Mouse (Mus musculus) ES-Bruce4 (cell line): Measurements from ENCODE around the gene Rgs3. TPM values are rescaled to one million over a fixed set of nuclear protein-coding genes. Genes with fewer than 3 reads are reported as not detected.

Source experiments
- H3K27ac ChIP-seq: 2 replicates; pipeline ENCODE4 v1.5.1; 2012; ENCODE audit warnings: low read length, inconsistent platforms; ENCODE audit not compliant: insufficient read depth
- H3K27me3 ChIP-seq: 2 replicates; pipeline ENCODE4 v1.6.1; 2012; ENCODE audit warnings: mild to moderate bottlenecking, low read length, inconsistent platforms; ENCODE audit not compliant: control insufficient read depth, poor library complexity, insufficient read depth, severe bottlenecking
- H3K36me3 ChIP-seq: 2 replicates; pipeline ENCODE4 v1.6.1; 2012; ENCODE audit warnings: inconsistent platforms, mild to moderate bottlenecking, low read length, moderate library complexity; ENCODE audit not compliant: control insufficient read depth, poor library complexity, insufficient read depth, severe bottlenecking
- H3K4me1 ChIP-seq: one replicate; pipeline ENCODE4 v1.8.1; 2011; ENCODE audit warnings: low read length; ENCODE audit not compliant: control insufficient read depth, insufficient read depth
- H3K4me3 ChIP-seq: 2 replicates; pipeline ENCODE4 v1.5.1; 2011; ENCODE audit warnings: low read depth, mild to moderate bottlenecking, low read length
- H3K9ac ChIP-seq: 2 replicates; pipeline ENCODE4 v1.6.1; 2012; ENCODE audit warnings: low read depth, mild to moderate bottlenecking, inconsistent platforms; ENCODE audit not compliant: poor library complexity, severe bottlenecking
- H3K9me3 ChIP-seq: replicated peaks from 2 replicates; pipeline ENCODE4 v1.6.1; 2012; ENCODE audit warnings: mild to moderate bottlenecking, low read length, inconsistent platforms; ENCODE audit not compliant: control insufficient read depth, poor library complexity, insufficient read depth, severe bottlenecking
- CTCF ChIP-seq: IDR thresholded peaks from one replicate; pipeline ENCODE4 v1.8.1; 2011; ENCODE audit warnings: low read depth, low read length
- EP300 ChIP-seq: IDR thresholded peaks from 2 replicates; pipeline ENCODE4 v1.6.1; 2011; ENCODE audit warnings: low read depth, low read length; ENCODE audit not compliant: insufficient read depth
- POLR2A ChIP-seq: IDR thresholded peaks from one replicate; pipeline ENCODE4 v1.8.1; 2011; ENCODE audit warnings: low read length; ENCODE audit not compliant: insufficient read depth
- polyA plus RNA-seq: library from polyadenylated mRNA; stranded (reverse); fragments of >200 nt; gene quantifications from 2 replicates; pipeline ENCODE4 v1.2.4, GENCODE M21; 2011; ENCODE audit warnings: low read depth; ENCODE audit not compliant: missing spikeins, insufficient read depth, insufficient read length

The Rgs3 gene
- polyA plus RNA-seq, 1 experiment = 15.3 TPM

GRCm38 (mm10) chr4:62708084-62708483, 148.4 kb downstream of the Rgs3 start:
- no peaks in the 10 kb centered on the region for H3K4me1 ChIP-seq
- no peaks in the 10 kb centered on the region for H3K27me3 ChIP-seq
- no peak overlapping the region for H3K4me3 ChIP-seq
- H3K36me3 ChIP-seq = no peaks in the 10 kb centered on the region
- no peaks in the 10 kb centered on the region for H3K9me3 ChIP-seq
- H3K27ac ChIP-seq = no peak overlapping the region
- TF ChIP-seq CTCF (no peak), EP300 (no peak), POLR2A (no peak)
- H3K9ac ChIP-seq = no peak overlapping the region

DNA sequence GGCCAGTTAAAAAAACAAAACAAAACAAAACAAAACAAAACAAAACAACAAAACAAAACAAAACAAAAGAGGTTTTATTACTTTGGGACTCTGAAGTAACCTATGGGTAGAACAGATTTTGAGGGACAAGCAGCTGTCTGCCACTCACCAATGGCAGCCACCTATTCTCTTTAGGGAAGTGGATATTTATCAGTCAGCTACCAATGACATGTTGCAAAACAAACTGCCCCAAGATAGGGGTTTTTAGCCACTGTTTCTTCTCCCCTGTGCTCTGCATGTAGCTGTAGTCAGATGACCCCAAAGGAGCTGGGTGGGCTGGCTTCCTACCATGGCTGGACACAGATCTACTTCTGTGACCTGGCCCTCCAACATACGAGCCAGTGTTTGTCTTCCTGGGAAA, 149.3 kb downstream of the Rgs3 start:
- H3K27ac ChIP-seq = no peak overlapping the region
- no peak overlapping the region for H3K9ac ChIP-seq
- no peaks in the 10 kb centered on the region for H3K4me1 ChIP-seq
- TF ChIP-seq CTCF = no peak
- TF ChIP-seq POLR2A = no peak
- no peak for TF ChIP-seq EP300
- no peak overlapping the region for H3K4me3 ChIP-seq
- H3K9me3 ChIP-seq = no peaks in the 10 kb centered on the region
- no peaks in the 10 kb centered on the region for H3K36me3 ChIP-seq
- H3K27me3 ChIP-seq = no peaks in the 10 kb centered on the region

DNA sequence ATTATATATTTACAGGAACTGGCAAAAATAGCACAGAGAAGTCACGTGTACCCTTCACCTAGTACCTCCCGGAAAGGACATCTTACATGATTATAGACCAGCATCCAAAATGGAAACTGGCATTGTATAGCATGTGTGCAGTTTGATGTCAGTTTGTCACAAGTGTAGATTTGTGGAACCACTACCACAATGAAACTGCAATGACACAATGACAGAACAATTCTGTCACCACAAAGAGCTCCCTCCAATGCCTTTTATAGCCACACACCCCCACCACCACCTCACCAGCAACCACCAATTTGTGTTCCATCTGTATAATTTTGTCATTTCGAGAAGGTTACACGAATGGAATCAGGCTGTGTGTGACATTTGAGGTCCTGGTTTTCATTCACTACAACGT, 149.8 kb downstream of the Rgs3 start:
- no peak overlapping the region for H3K9ac ChIP-seq
- H3K4me3 ChIP-seq = no peak overlapping the region
- no peaks in the 10 kb centered on the region for H3K27me3 ChIP-seq
- H3K4me1 ChIP-seq = no peaks in the 10 kb centered on the region
- TF ChIP-seq CTCF (no peak), EP300 (no peak), POLR2A (no peak)
- H3K36me3 ChIP-seq = no peaks in the 10 kb centered on the region
- H3K9me3 ChIP-seq = no peaks in the 10 kb centered on the region
- no peak overlapping the region for H3K27ac ChIP-seq

GRCm38 (mm10) chr4:62711159-62711558, 151.5 kb downstream of the Rgs3 start:
- H3K4me1 ChIP-seq = no peaks in the 10 kb centered on the region
- H3K36me3 ChIP-seq = no peaks in the 10 kb centered on the region
- H3K27me3 ChIP-seq = no peaks in the 10 kb centered on the region
- no peak overlapping the region for H3K9ac ChIP-seq
- no peaks in the 10 kb centered on the region for H3K9me3 ChIP-seq
- H3K27ac ChIP-seq = no peak overlapping the region
- no peak for TF ChIP-seq POLR2A
- no peak for TF ChIP-seq EP300
- TF ChIP-seq CTCF = no peak
- H3K4me3 ChIP-seq = no peak overlapping the region

DNA sequence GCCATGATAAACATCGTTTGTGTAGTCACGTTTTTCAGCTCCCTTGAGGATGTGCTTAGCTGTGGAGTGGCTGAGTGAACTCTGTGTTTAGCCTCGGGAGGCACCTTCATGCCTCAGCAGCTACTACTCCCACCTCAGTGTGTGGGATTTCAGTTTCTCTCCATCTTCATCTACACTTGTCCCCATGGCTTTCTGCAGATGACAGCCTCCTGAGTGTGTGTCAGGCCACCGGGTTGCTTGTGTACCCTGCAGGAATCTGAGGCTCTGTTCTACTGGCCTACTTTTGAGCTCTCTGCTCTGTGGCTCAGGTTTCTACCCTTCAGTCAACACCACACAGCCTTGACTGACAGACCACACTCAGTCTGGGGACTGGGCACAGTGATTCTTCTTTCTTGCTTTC, 151.9 kb downstream of the Rgs3 start:
- no peaks in the 10 kb centered on the region for H3K4me1 ChIP-seq
- no peaks in the 10 kb centered on the region for H3K9me3 ChIP-seq
- H3K9ac ChIP-seq = no peak overlapping the region
- H3K27ac ChIP-seq = no peak overlapping the region
- H3K27me3 ChIP-seq = no peaks in the 10 kb centered on the region
- TF ChIP-seq POLR2A (no peak), CTCF (no peak)
- no peak overlapping the region for H3K4me3 ChIP-seq
- no peaks in the 10 kb centered on the region for H3K36me3 ChIP-seq

DNA sequence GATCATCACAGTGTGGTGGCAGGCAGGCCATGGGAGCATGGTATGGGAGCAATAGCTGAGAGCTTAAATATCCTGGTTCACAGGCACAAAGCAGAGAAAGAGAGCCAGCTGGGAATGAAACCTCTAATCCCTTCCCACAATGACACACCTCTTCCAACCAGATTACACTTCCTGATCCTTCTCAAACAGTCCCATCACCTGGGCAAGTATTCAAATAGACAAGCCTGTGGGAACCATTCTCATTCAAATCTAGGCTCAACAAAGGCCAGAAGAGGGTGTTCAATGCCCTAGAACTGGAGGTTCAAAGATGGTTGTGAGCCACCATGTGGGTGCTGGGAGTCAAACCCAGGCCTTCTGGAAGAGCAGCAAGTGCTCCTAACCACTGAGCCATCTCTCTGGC, 161.2 kb downstream of the Rgs3 start:
- no peaks in the 10 kb centered on the region for H3K36me3 ChIP-seq
- TF ChIP-seq EP300 = no peak
- TF ChIP-seq CTCF = no peak
- no peak for TF ChIP-seq POLR2A

More for the DNA sequence above, 161.2 kb downstream of the Rgs3 start:
- Histone ChIP-seq H3K27me3 (no peaks in the 10 kb centered on the region), H3K9ac (no peak overlapping the region), H3K27ac (no peak overlapping the region), H3K9me3 (peaks cover 4% of the 10 kb centered on the region), H3K4me1 (peaks cover 3% of the 10 kb centered on the region), H3K4me3 (no peak overlapping the region)
